Mouse (Mus musculus) ES-CJ7 (cell line): ENCODE results near the gene Tubgcp2.
A peak's percentile ranks its signal among the peaks of the same experiment; 100 is the strongest.

Experiments used
- DNase-seq: peaks from one replicate; pipeline ENCODE4 v3.0.0; 2011; ENCODE audit warnings: low read depth, low spot score

The Tubgcp2 gene

DNA sequence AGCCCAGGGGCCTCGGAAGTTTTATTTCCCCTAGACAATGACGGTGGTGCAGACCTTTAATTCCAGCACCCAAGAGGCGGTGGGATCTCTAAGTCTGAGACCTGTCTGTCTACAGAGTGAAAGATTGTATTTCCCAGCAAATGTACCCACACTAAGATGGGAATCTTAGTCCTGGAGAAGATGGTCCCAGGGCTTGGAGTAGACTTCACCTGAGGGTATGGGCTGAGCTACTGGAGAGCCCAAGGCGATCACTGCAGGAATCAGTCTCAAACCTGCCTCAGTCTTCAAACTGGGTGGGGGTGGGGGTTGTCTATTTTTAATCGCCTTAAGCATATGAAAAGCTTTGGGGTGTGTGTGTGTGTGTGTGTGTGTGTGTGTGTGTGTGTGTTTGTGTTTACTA lies 90.4 kb downstream of the Tubgcp2 start:
- peak; percentile 78 for DNase-seq
